Mouse (Mus musculus): ENCODE measurements around the gene Wdr25.
A peak's percentile ranks its signal among the peaks of the same experiment; 100 is the strongest.

Gene Wdr25

GRCm38 (mm10) chr12:108983496-108983895 is 90.1 kb downstream of the Wdr25 start:
- no peak for DNase-seq (ENCODE audit: low spot score in 2 of 2)

GRCm38 (mm10) chr12:108984471-108984870 is 91.0 kb downstream of the Wdr25 start:
- no peak for DNase-seq (ENCODE audit: low spot score in 2 of 2)

- no peak for DNase-seq (ENCODE audit: low spot score in 2 of 2)
Observed at GRCm38 (mm10) chr12:108985025-108985424, 91.6 kb downstream of the Wdr25 start.

GRCm38 (mm10) chr12:108987448-108987847 is 94.0 kb downstream of the Wdr25 start:
- DNase-seq (ENCODE audit: low spot score in 2 of 2), result no peak

- no peak for DNase-seq (ENCODE audit: low spot score in 2 of 2)
Observed at GRCm38 (mm10) chr12:108990425-108990824, 97.0 kb downstream of the Wdr25 start.

- DNase-seq (ENCODE audit: low spot score in 2 of 2), result no peak
Observed at GRCm38 (mm10) chr12:108993046-108993445, 99.6 kb downstream of the Wdr25 start.

GRCm38 (mm10) chr12:108994436-108995031 is 101.1 kb downstream of the Wdr25 start:
- DNase-seq (ENCODE audit: low spot score in 2 of 2), result no peak

- no peak for DNase-seq (ENCODE audit: low spot score in 2 of 2)
Observed at GRCm38 (mm10) chr12:108995976-108996636, 102.7 kb downstream of the Wdr25 start.

GRCm38 (mm10) chr12:108997249-108997648 is 103.8 kb downstream of the Wdr25 start:
- no peak for DNase-seq (ENCODE audit: low spot score in 2 of 2)

- no peak for DNase-seq (ENCODE audit: low spot score in 2 of 2)
Observed at GRCm38 (mm10) chr12:109002978-109003377, 109.5 kb downstream of the Wdr25 start.

- DNase-seq (ENCODE audit: low spot score in 2 of 2), result peak in 1 of 2 experiments; percentile 32
Observed at GRCm38 (mm10) chr12:109010070-109010649, 116.7 kb downstream of the Wdr25 start.

- DNase-seq (ENCODE audit: low spot score in 2 of 2), result no peak
Observed at GRCm38 (mm10) chr12:109022181-109022691, 128.8 kb downstream of the Wdr25 start.

GRCm38 (mm10) chr12:109022966-109023365 is 129.5 kb downstream of the Wdr25 start:
- no peak for DNase-seq (ENCODE audit: low spot score in 2 of 2)

- DNase-seq (ENCODE audit: low spot score in 2 of 2), result no peak
Observed at GRCm38 (mm10) chr12:109023780-109024179, 130.3 kb downstream of the Wdr25 start.

GRCm38 (mm10) chr12:109037026-109037425 is 143.6 kb downstream of the Wdr25 start:
- no peak for DNase-seq (ENCODE audit: low spot score in 2 of 2)

GRCm38 (mm10) chr12:109038179-109038819 is 144.9 kb downstream of the Wdr25 start:
- DNase-seq (ENCODE audit: low spot score in 2 of 2), result peak in 1 of 2 experiments; percentile 39

GRCm38 (mm10) chr12:109039311-109039710 is 145.9 kb downstream of the Wdr25 start:
- peak in 1 of 2 experiments; percentile 62 for DNase-seq (ENCODE audit: low spot score in 2 of 2)

GRCm38 (mm10) chr12:109044497-109044896 is 151.1 kb downstream of the Wdr25 start:
- DNase-seq (ENCODE audit: low spot score in 2 of 2), result no peak

- DNase-seq (ENCODE audit: low spot score in 2 of 2), result no peak
Observed at GRCm38 (mm10) chr12:109045581-109045980, 152.2 kb downstream of the Wdr25 start.

GRCm38 (mm10) chr12:109049949-109050348 is 156.5 kb downstream of the Wdr25 start:
- DNase-seq (ENCODE audit: low spot score in 2 of 2), result no peak

GRCm38 (mm10) chr12:109053020-109053806 is 159.8 kb downstream of the Wdr25 start:
- no peak for DNase-seq (ENCODE audit: low spot score in 2 of 2)

GRCm38 (mm10) chr12:109057736-109058135 is 164.3 kb downstream of the Wdr25 start:
- no peak for DNase-seq (ENCODE audit: low spot score in 2 of 2)

Measured in left cerebral cortex, adult 9 months (tissue).